Mouse (Mus musculus): ENCODE measurements around the gene Gm9774. TPM values are rescaled to one million over a fixed set of nuclear protein-coding genes. Genes with fewer than 3 reads are reported as not detected.

Gm9774 gene
- 3.7 and 6.2 TPM in 2 replicates for polyA plus RNA-seq (2012; rRNA removed)

DNA sequence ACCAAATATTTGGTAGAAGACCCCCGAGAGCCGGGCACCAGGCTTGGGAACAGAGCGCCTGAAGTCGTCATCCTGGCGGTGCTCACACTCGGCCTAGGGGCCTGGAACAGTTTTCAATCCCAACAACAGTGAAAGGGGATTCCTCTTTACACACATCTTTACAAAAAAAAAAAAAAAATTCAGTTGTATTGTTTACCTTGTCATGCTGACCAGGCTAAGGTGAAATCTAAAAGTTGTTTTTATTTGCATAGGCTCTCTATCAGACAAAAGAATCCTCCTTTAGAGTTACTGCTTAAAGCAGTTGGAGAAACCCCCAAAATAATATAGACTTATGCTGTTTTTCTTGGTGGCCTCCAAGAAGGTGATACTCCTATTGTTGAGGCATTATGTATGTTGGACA is at the start of gene Gm9774:
Gm9774 (minus strand) TSS at position 101 of the 400 bp plus-strand sequence.

DNA sequence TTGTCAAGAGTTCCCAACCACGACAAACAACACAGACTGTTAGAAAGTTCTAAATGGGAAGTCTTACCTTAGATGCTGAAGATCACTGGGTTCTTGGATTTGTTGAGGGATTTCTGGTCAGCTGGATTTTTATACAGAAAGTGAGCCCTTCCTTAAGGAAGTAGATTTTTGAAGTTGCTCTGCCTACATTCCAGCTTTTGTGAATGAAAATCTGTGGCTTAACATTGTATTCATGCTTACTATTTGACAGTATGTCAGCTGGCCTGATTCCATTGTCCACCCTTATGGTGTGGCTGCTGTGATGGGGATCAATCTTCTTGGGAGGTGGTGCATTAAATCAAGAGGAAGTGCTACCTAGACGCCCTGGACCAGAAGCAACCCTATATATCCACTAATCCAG is 29.4 kb upstream of the Gm9774 start, which contains the start of gene Sprr3:
Sprr3 (minus strand) TSS at position 101 of the 400 bp plus-strand sequence.

DNA sequence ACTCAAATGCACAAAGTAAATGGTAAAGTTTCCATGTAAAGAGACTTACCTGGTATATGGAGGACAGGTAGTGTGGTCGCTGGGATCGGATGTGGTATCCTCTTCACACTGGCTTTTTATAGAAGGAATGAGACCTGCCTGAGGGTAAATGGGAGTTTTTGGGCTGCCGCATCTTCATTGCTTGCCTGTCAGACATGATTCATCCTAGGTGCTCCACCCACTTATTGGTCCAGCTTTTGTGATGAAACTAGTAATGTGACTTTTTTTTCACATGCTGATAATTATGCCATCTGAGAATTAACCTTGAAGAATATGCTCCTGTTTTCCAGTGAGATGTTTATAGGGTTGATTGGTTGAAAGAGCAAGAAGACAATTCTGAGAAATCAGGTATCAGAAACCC is 9.5 kb upstream of the Gm9774 start, which contains the start of gene Sprr1b:
Sprr1b (minus strand) TSS at position 101 of the 400 bp plus-strand sequence.

DNA sequence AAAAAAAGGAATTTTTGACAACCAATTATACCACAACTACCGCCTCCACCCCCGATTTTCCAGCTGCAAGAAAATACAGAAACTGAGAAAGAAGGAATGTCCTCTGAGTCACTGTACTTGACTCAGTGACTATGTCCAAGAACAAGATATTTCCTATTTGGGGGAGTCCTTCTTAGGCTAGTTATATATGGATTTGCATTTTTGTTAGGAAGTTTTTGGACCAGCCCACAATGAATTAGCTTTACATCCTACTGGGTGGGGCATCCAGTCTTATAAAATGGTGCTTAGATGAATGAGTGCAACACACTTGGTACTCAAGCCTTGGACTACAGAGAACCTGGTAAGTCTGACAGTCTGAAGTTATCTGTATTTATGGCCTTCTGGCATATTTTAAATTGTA is 3.1 kb upstream of the Gm9774 start, which contains the start of gene Sprr2k:
Sprr2k (plus strand) TSS at position 301 of the 400 bp plus-strand sequence.

DNA sequence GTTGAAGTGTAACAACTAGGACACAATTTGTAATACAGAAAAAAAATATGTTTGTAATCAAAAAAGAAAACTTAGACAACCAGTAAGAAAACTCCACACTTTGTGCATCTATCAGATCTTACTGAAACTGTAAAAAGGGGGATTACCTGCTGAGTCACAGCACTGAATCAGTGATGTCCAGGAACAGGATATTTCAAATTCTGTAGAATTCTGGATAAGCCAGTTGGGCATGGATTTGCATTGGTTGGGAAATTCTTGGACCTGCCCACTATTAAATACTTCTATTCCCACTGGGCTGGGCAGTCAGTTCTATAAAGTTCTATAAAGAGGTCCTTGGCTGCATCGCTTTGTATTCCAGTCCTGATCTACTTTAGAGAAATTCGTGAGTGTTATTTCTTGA is 11.4 kb downstream of the Gm9774 start, which contains the start of gene Sprr2j-ps:
Sprr2j-ps (plus strand) TSS at position 301 of the 400 bp plus-strand sequence.

DNA sequence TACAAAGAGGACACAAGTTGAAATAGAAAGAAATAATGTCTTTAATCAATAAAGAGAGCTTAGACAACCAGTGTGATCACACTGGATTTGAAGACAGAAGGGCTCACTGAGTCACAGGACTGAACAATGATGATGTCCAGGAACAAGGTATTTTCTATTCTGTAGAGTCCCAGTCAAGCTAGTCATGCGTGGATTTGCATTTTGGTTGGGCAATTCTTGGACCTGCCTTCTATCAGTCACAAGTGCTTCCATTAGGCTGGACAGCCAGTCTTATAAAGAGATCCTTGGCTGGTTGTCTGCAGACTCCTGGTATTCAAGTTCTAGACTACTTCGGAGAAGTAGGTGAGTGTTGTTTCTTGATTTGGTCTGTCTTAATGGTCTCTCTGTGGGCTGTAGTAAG is 21.5 kb downstream of the Gm9774 start, which contains the start of gene Sprr2i:
Sprr2i (plus strand) TSS at position 301 of the 400 bp plus-strand sequence.

DNA sequence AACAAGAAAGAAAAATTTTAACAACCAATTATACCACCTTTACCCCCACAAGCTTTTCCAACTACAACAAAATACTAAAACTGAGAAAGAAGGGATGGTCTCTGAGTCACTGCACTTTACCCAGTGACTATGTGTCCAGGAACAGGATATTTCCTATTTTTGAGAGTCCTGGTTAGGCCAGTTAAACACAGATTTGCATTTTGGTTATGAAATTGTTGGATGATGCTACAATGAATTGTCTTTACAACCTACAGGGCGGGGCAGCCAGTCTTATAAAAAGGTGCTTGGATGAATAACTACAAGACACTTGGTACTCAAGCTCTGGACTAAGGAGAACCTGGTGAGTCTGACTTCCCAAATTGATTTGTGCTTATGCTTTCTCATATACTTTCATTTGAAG is 43.8 kb downstream of the Gm9774 start, which contains the start of gene Sprr2h:
Sprr2h (plus strand) TSS at position 301 of the 400 bp plus-strand sequence.

Other genes with a start within 250 kb of the Gm9774 start
- not detected in 2 replicates for gene Sprr2a1, start 213.6 kb downstream of the Gm9774 start, polyA plus RNA-seq (2012; rRNA removed)
- gene Sprr2a2, start 213.5 kb downstream of the Gm9774 start, polyA plus RNA-seq (2012; rRNA removed) = 0.68 and 2.1 TPM in 2 replicates
- gene Sprr2a3, start 144.0 kb downstream of the Gm9774 start, polyA plus RNA-seq (2012; rRNA removed) = 0.12 TPM in 1 of 2 replicates, not detected in the other
- gene Sprr2b, start 112.8 kb downstream of the Gm9774 start, polyA plus RNA-seq (2012; rRNA removed) = not detected in 2 replicates
- 0.83 TPM in 1 of 2 replicates, not detected in the other for gene Sprr2d, start 90.3 kb downstream of the Gm9774 start, polyA plus RNA-seq (2012; rRNA removed)
- not detected in 2 replicates for gene Sprr2e, start 77.3 kb downstream of the Gm9774 start, polyA plus RNA-seq (2012; rRNA removed)
- not detected in 2 replicates for gene Sprr2f, start 64.2 kb downstream of the Gm9774 start, polyA plus RNA-seq (2012; rRNA removed)
- gene Sprr2h, start 43.7 kb downstream of the Gm9774 start, polyA plus RNA-seq (2012; rRNA removed) = 0.88 TPM in 1 of 2 replicates, not detected in the other
- 0.30 TPM in 1 of 2 replicates, not detected in the other for gene Sprr2i, start 21.4 kb downstream of the Gm9774 start, polyA plus RNA-seq (2012; rRNA removed)
- gene Sprr2j-ps, start 11.3 kb downstream of the Gm9774 start, polyA plus RNA-seq (2012; rRNA removed) = not detected in 2 replicates
- gene Sprr2k, start 3.2 kb upstream of the Gm9774 start, polyA plus RNA-seq (2012; rRNA removed) = not detected in 2 replicates
- not detected in 2 replicates for gene Sprr1b, start 9.4 kb upstream of the Gm9774 start, polyA plus RNA-seq (2012; rRNA removed)
- not detected in 2 replicates for gene Sprr3, start 29.3 kb upstream of the Gm9774 start, polyA plus RNA-seq (2012; rRNA removed)
- 0.07 and 0.25 TPM in 2 replicates for gene Sprr1a, start 56.5 kb upstream of the Gm9774 start, polyA plus RNA-seq (2012; rRNA removed)
- not detected in 2 replicates for gene Sprr4, start 71.1 kb upstream of the Gm9774 start, polyA plus RNA-seq (2012; rRNA removed)
- not detected in 2 replicates for gene 2310046K23Rik, start 105.1 kb upstream of the Gm9774 start, polyA plus RNA-seq (2012; rRNA removed)
- not detected in 2 replicates for gene Ivl, start 144.3 kb upstream of the Gm9774 start, polyA plus RNA-seq (2012; rRNA removed)
- gene Smcp, start 159.6 kb upstream of the Gm9774 start, polyA plus RNA-seq (2012; rRNA removed) = not detected in 2 replicates
- not detected in 2 replicates for gene 2210017I01Rik, start 178.1 kb upstream of the Gm9774 start, polyA plus RNA-seq (2012; rRNA removed)
- not detected in 2 replicates for gene Lce6a, start 192.2 kb upstream of the Gm9774 start, polyA plus RNA-seq (2012; rRNA removed)
- not detected in 2 replicates for gene Lce1a1, start 218.9 kb upstream of the Gm9774 start, polyA plus RNA-seq (2012; rRNA removed)
- not detected in 2 replicates for gene Lce1b, start 227.5 kb upstream of the Gm9774 start, polyA plus RNA-seq (2012; rRNA removed)
- gene Lce1a2, start 240.9 kb upstream of the Gm9774 start, polyA plus RNA-seq (2012; rRNA removed) = not detected in 2 replicates
- not detected in 2 replicates for gene Lce1c, start 249.8 kb upstream of the Gm9774 start, polyA plus RNA-seq (2012; rRNA removed)